In genomic region chr10:39450356-39450755, GRCm38 (mm10) we compare ENCODE assay signal across 9 mouse cellular contexts.
DNase-seq lines count a peak whose midpoint lies in the region; ATAC-seq lines count a peak whose summit lies in the region.
"Had no signal": no experiment of that assay in that cellular context is flagged by ENCODE, and none has a peak within 500 bp of the region (broad histone marks: within the 10 kb centered on the region; RNA-seq: fewer than 3 reads in every experiment).

No protein-coding gene starts in this region.

- no peaks in the 10 kb centered on the region for H3K36me3 ChIP-seq in kidney, embryonic 16.5 days (ENCODE audit: insufficient read depth, low read length)
- no peaks in the 10 kb centered on the region for H3K36me3 ChIP-seq in embryonic facial prominence, embryonic 13.5 days
- no peaks in the 10 kb centered on the region for H3K36me3 ChIP-seq in hindbrain, embryonic 16.5 days (ENCODE audit: control insufficient read depth, insufficient read depth, low read length)
- no peaks in the 10 kb centered on the region for H3K36me3 ChIP-seq in midbrain, embryonic 16.5 days (ENCODE audit: control insufficient read depth, insufficient read depth, low read length)

- 0 out of 2 replicates have a peak overlapping the region, but pooled peaks have one; percentile 8 for H3K9ac ChIP-seq in kidney, embryonic 16.5 days (replicated peaks; ENCODE audit: low read length)
- no peak overlapping the region for H3K9ac ChIP-seq in embryonic facial prominence, embryonic 13.5 days
- no peak overlapping the region; the same call in 1 of the 2 replicates for H3K9ac ChIP-seq in hindbrain, embryonic 16.5 days (ENCODE audit: low read depth, low read length)
- no peak overlapping the region for H3K9ac ChIP-seq in midbrain, embryonic 16.5 days (ENCODE audit: low read depth, low read length)

- WGBS in kidney, embryonic 16.5 days = 68% methylated on average over 8 of the region's 8 CpGs
- WGBS in embryonic facial prominence, embryonic 13.5 days = 64% methylated on average over 8 of the region's 8 CpGs
- 52% methylated on average over 8 of the region's 8 CpGs for WGBS in hindbrain, embryonic 16.5 days
- 61% methylated on average over 8 of the region's 8 CpGs for WGBS in midbrain, embryonic 16.5 days

- no peak for ATAC-seq in kidney, embryonic 16.5 days (ENCODE audit: low FRiP score, low TSS enrichment)
- ATAC-seq in embryonic facial prominence, embryonic 13.5 days (ENCODE audit: insufficient number of reproducible peaks, insufficient read depth, low FRiP score, low TSS enrichment, low read depth) = no peak
- ATAC-seq in hindbrain, embryonic 16.5 days = peak; percentile 21; the same call in 1 of the 2 replicates
- no peak for ATAC-seq in midbrain, embryonic 16.5 days

- no peak overlapping the region for H3K4me3 ChIP-seq in kidney, embryonic 16.5 days (ENCODE audit: low read length)
- H3K4me3 ChIP-seq in embryonic facial prominence, embryonic 13.5 days = no peak overlapping the region
- no peak overlapping the region for H3K4me3 ChIP-seq in hindbrain, embryonic 16.5 days (ENCODE audit: low read length)
- no peak overlapping the region for H3K4me3 ChIP-seq in midbrain, embryonic 16.5 days (ENCODE audit: low read depth, low read length)

- H3K4me1 ChIP-seq in kidney, embryonic 16.5 days (ENCODE audit: insufficient read depth, low read length) = peaks cover 36% of the 10 kb centered on the region
- peaks cover 29% of the 10 kb centered on the region for H3K4me1 ChIP-seq in embryonic facial prominence, embryonic 13.5 days
- peaks cover 39% of the 10 kb centered on the region for H3K4me1 ChIP-seq in hindbrain, embryonic 16.5 days (ENCODE audit: control insufficient read depth, insufficient read depth, low read depth, low read length)
- peaks cover 27% of the 10 kb centered on the region; the same call in 1 of the 2 replicates for H3K4me1 ChIP-seq in midbrain, embryonic 16.5 days (ENCODE audit: control insufficient read depth, insufficient read depth, low read length)

- H3K4me2 ChIP-seq in kidney, embryonic 16.5 days (replicated peaks; ENCODE audit: low read depth, low read length) = no peak overlapping the region
- H3K4me2 ChIP-seq in embryonic facial prominence, embryonic 13.5 days = no peak overlapping the region
- no peak overlapping the region for H3K4me2 ChIP-seq in hindbrain, embryonic 16.5 days (ENCODE audit: low read length)
- H3K4me2 ChIP-seq in midbrain, embryonic 16.5 days (ENCODE audit: low read length) = no peak overlapping the region

- no peaks in the 10 kb centered on the region for H3K27me3 ChIP-seq in kidney, embryonic 16.5 days (ENCODE audit: insufficient read depth, low read length)
- H3K27me3 ChIP-seq in embryonic facial prominence, embryonic 13.5 days = no peaks in the 10 kb centered on the region
- no peaks in the 10 kb centered on the region for H3K27me3 ChIP-seq in hindbrain, embryonic 16.5 days (replicated peaks; ENCODE audit: control insufficient read depth, insufficient read depth, low read length)
- H3K27me3 ChIP-seq in midbrain, embryonic 16.5 days (ENCODE audit: control insufficient read depth, insufficient read depth, low read depth, low read length) = no peaks in the 10 kb centered on the region

- no peaks in the 10 kb centered on the region for H3K9me3 ChIP-seq in kidney, embryonic 16.5 days (ENCODE audit: low read length)
- H3K9me3 ChIP-seq in embryonic facial prominence, embryonic 13.5 days = no peaks in the 10 kb centered on the region
- no peaks in the 10 kb centered on the region for H3K9me3 ChIP-seq in hindbrain, embryonic 16.5 days (ENCODE audit: control insufficient read depth, low read length)
- no peaks in the 10 kb centered on the region for H3K9me3 ChIP-seq in midbrain, embryonic 16.5 days (replicated peaks; ENCODE audit: control insufficient read depth, low read length, poor library complexity, severe bottlenecking)

- H3K27ac ChIP-seq in kidney, embryonic 16.5 days (ENCODE audit: low read length) = peak overlapping the region; percentile 54
- peak overlapping the region; percentile 75; the same call in 1 of the 2 replicates for H3K27ac ChIP-seq in embryonic facial prominence, embryonic 13.5 days
- peak overlapping the region; percentile 20 for H3K27ac ChIP-seq in hindbrain, embryonic 16.5 days (ENCODE audit: low read depth, low read length)
- H3K27ac ChIP-seq in midbrain, embryonic 16.5 days (ENCODE audit: low read length) = peak overlapping the region; percentile 43

- no peak for DNase-seq in kidney, postnatal 10 days
- DNase-seq in urinary bladder, postnatal 10 days (ENCODE audit: low spot score) = no peak
- DNase-seq in urinary bladder, postnatal 25 days (ENCODE audit: low spot score) = no peak
- DNase-seq in left cerebral cortex, adult 8-10 months (ENCODE audit: low spot score in 2 of 2) = no peak
- DNase-seq: cerebellum, adult 9-11 months had no signal

Comparison
In these comparisons a context has a peak if more than half of its experiments do, and no peak if none do; other contexts are left out.
1. H3K27ac ChIP-seq: peak in every context shown above with its lines; median percentile 75 in embryonic facial prominence, embryonic 13.5 days; 54 in kidney, embryonic 16.5 days; 43 in midbrain, embryonic 16.5 days; 20 in hindbrain, embryonic 16.5 days.